Mouse (Mus musculus) lung, adult 2 months (tissue): ENCODE measurements around the gene Gm27021.

ENCODE experiments used
- CTCF ChIP-seq: fragments of 200-500 bp; IDR thresholded peaks from 2 replicates; pipeline ENCODE4 v1.5.1; 2011; ENCODE audit warnings: mild to moderate bottlenecking, low read length, control low read depth; ENCODE audit not compliant: insufficient read depth
- POLR2A ChIP-seq: fragments of 200-500 bp; IDR thresholded peaks from 2 replicates; pipeline ENCODE4 v1.6.1; 2011; ENCODE audit warnings: low read depth, mild to moderate bottlenecking, control low read depth, low read length, borderline replicate concordance; ENCODE audit errors: extremely low read depth

DNA sequence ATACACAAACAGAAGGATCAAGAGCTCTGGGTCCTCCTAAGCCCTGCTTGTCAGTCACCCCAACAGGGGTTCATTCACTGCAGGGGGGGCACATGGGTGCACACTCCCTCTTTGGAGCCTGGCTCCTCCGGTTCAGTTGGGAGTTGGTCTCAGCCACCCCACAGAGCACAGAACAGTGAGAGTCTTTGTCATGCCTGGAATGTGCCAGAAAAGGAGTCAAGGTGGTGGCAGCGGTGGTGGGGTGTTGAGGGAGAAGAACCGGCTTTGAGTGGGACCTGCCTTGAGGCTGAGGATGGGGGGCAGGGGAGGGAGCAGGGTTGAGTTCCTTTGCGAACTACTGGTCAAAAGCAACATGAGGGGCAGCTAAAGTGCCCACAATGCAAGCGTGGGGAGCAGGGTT lies 37.8 kb downstream of the Gm27021 start:
- no peak for TF ChIP-seq CTCF
- TF ChIP-seq POLR2A, result no peak
